Mouse (Mus musculus) cerebellum, adult 2 months (tissue): ENCODE data around the gene Zbtb9. TPM values are rescaled to one million over a fixed set of nuclear protein-coding genes. Genes with fewer than 3 reads are reported as not detected.

ENCODE experiments used
- DNase-seq, 2 experiments: peaks; one replicate each; pipeline ENCODE4 v3.0.0; 2021
- H3K27ac ChIP-seq: fragments of 200-500 bp; 2 replicates; pipeline ENCODE4 v1.5.1; 2012; ENCODE audit warnings: low read length, control low read depth, inconsistent platforms; ENCODE audit not compliant: insufficient read depth
- H3K27me3 ChIP-seq: fragments of 200-500 bp; 2 replicates; pipeline ENCODE4 v1.6.1; 2012; ENCODE audit warnings: inconsistent platforms, mild to moderate bottlenecking, low read length, moderate library complexity; ENCODE audit not compliant: control insufficient read depth, insufficient read depth
- H3K4me1 ChIP-seq: fragments of 200-500 bp; 2 replicates; pipeline ENCODE4 v1.6.1; 2011; ENCODE audit warnings: low read length; ENCODE audit not compliant: control insufficient read depth, insufficient read depth
- H3K4me3 ChIP-seq: fragments of 200-500 bp; replicated peaks from 2 replicates; pipeline ENCODE3; 2011; ENCODE audit warnings: mild to moderate bottlenecking, low read depth, low read length, control low read depth; ENCODE audit not compliant: insufficient read depth
- CTCF ChIP-seq: fragments of 200-500 bp; IDR thresholded peaks from 2 replicates; pipeline ENCODE4 v1.5.1; 2011; ENCODE audit warnings: low read depth, mild to moderate bottlenecking, control low read depth, low read length, moderate library complexity, borderline replicate concordance; ENCODE audit not compliant: insufficient read depth
- POLR2A ChIP-seq: fragments of 200-500 bp; IDR thresholded peaks from 2 replicates; pipeline ENCODE4 v1.6.1; 2011; ENCODE audit warnings: low read length, control low read depth, borderline replicate concordance; ENCODE audit not compliant: insufficient read depth
- WGBS: fragments of 180-500 bp; shearing (Covaris S2); methylation state at CpG from one replicate; pipeline ENCODE4 v1.1.7; 2018; 5-methylcytosine and 5-hydroxymethylcytosine counted together
- polyA plus RNA-seq: library from polyadenylated mRNA; depleted of rRNA; stranded (reverse); fragments of >200 nt; gene quantifications from 2 replicates; pipeline ENCODE4 v1.2.3, GENCODE M21; 2012

Zbtb9 gene
- polyA plus RNA-seq, 1 experiment = 13.9 TPM

DNA sequence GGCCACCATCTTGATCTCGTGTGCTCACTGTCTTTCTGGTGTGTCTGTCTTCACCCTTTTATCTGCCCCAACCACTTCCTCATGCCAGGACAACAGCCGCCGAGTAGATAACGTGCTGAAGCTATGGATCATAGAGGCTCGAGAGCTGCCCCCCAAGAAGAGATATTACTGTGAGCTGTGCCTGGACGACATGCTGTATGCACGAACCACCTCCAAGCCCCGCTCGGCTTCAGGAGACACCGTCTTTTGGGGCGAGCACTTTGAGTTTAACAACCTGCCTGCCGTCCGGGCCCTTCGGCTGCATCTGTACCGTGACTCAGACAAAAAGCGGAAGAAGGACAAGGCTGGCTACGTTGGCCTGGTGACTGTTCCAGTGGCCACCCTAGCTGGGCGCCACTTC, 16.1 kb upstream of the Zbtb9 start:
- WGBS = 92% methylated on average over 18 of the region's 18 CpGs
- H3K27ac ChIP-seq = no peak overlapping the region
- H3K27me3 ChIP-seq = no peaks in the 10 kb centered on the region
- H3K4me1 ChIP-seq = peaks cover 7% of the 10 kb centered on the region; the same call in 1 of the 2 replicates
- no peak overlapping the region for H3K4me3 ChIP-seq
- TF ChIP-seq CTCF (no peak), POLR2A (no peak)
- DNase-seq = no peak

DNA sequence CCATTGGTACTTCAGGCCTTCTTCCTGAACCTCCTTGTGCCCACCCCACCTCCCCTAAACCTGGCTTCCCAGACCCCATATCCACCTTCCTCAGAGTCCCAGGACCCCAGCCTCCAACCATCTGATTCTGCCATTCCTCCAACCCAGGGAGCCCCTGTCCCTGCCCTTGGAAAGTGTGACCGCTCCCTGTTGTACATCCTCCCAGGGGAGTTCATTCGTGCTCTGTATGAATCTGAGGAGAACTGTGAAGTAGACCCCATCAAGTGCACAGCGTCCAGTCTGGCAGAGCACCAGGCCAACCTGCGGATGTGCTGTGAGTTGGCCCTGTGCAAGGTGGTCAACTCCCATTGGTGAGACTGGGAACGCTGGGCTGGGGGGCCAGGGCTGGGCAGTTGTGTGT, 15.1 kb upstream of the Zbtb9 start:
- WGBS = 82% methylated on average over 5 of the region's 5 CpGs
- Histone ChIP-seq H3K4me3 (no peak overlapping the region), H3K27me3 (no peaks in the 10 kb centered on the region), H3K4me1 (peaks cover 7% of the 10 kb centered on the region; the same call in 1 of the 2 replicates), H3K27ac (no peak overlapping the region)
- no peak for TF ChIP-seq POLR2A
- no peak for TF ChIP-seq CTCF
- no peak for DNase-seq

DNA sequence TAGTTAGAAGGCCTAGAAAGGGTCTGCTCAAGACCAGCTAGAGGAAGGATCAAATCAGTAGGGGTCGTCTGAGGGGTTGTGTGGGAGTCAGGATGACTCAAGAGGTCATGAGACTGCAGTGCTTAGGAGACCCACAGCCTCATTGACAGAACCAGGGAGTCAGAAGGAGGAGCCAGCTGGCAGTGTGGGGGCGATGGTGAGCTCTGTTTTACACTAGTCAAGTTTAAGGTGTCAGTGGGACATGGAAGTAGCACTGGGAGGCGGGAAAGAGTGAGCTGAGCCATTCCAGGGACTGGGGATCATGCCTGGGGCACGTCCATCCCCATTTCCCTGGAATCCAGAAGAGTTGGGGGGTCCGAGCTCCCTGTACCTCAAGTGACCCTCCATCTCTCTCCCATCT, 14.1 kb upstream of the Zbtb9 start:
- no peak for DNase-seq
- 63% methylated on average over 5 of the region's 5 CpGs for WGBS
- Histone ChIP-seq H3K4me1 (no peaks in the 10 kb centered on the region), H3K27me3 (no peaks in the 10 kb centered on the region), H3K4me3 (no peak overlapping the region), H3K27ac (no peak overlapping the region)
- TF ChIP-seq CTCF = no peak
- no peak for TF ChIP-seq POLR2A

DNA sequence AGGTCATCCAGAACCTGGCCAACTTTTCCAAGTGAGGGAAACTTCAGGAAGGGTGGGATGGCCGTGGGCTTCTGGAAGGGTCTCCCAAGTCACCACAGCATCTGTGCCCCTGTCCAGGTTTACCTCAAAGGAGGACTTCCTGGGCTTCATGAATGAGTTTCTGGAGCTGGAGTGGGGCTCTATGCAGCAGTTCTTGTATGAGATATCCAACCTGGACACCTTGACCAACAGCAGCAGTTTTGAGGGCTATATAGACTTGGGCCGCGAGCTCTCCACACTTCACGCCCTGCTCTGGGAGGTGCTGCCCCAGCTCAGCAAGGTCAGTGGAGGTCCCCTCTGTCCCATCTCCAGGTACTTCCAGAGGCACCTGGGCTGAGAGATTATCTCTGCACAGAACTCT, 13.2 kb upstream of the Zbtb9 start:
- Histone ChIP-seq H3K27ac (no peak overlapping the region), H3K4me3 (no peak overlapping the region), H3K27me3 (no peaks in the 10 kb centered on the region), H3K4me1 (no peaks in the 10 kb centered on the region)
- no peak for DNase-seq
- TF ChIP-seq POLR2A = no peak
- no peak for TF ChIP-seq CTCF
- WGBS = 95% methylated on average over 4 of the region's 4 CpGs

DNA sequence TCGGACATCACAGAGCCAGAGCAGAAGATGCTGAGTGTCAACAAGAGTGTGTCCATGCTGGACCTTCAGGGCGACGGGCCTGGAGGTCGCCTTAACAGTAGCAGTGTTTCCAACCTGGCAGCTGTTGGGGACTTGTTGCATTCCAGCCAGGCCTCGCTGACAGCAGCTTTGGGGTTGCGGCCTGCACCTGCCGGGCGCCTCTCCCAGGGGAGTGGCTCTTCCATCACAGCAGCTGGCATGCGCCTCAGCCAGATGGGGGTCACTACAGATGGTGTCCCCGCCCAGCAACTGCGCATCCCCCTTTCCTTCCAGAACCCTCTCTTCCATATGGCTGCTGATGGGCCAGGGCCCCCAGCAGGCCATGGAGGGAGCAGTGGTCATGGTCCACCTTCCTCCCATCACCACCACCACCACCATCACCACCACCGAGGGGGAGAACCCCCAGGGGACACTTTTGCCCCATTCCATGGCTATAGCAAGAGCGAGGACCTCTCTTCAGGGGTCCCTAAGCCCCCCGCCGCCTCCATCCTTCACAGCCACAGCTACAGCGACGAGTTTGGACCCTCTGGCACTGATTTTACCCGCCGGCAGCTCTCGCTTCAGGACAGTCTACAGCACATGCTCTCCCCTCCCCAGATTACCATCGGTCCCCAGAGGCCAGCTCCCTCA, 11.3 kb upstream of the Zbtb9 start:
- WGBS = 40% methylated on average over 21 of the region's 21 CpGs
- no peak for DNase-seq
- Histone ChIP-seq H3K4me1 (no peaks in the 10 kb centered on the region), H3K27me3 (no peaks in the 10 kb centered on the region), H3K27ac (no peak overlapping the region), H3K4me3 (no peak overlapping the region)
- no peak for TF ChIP-seq POLR2A
- TF ChIP-seq CTCF = no peak

DNA sequence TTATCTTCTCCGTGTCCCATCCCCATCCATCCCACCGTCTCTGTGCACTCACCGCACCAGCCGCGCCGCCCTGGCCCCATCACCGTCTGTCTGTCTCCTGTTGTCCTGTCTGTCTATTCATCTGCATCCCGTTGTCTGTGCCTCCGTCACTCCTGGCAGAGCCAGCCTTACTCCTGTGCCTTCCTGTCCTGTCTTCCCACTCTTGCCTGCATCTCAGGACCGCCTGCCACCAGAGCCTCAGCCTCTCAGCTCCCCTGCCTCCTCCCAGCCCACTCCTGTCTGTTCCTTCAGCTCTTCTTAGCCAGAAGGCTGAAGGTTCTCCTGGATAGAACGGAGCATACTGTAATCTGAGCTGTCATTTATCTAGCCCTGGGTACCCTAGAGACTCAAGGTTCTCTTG, 6.0 kb upstream of the Zbtb9 start:
- H3K27ac ChIP-seq = no peak overlapping the region
- no peaks in the 10 kb centered on the region for H3K4me1 ChIP-seq
- whole genome bisulfite sequencing = 87% methylated on average over 11 of the region's 11 CpGs
- no peaks in the 10 kb centered on the region for H3K27me3 ChIP-seq
- no peak overlapping the region for H3K4me3 ChIP-seq
- TF ChIP-seq POLR2A = no peak
- TF ChIP-seq CTCF = no peak
- no peak for DNase-seq

DNA sequence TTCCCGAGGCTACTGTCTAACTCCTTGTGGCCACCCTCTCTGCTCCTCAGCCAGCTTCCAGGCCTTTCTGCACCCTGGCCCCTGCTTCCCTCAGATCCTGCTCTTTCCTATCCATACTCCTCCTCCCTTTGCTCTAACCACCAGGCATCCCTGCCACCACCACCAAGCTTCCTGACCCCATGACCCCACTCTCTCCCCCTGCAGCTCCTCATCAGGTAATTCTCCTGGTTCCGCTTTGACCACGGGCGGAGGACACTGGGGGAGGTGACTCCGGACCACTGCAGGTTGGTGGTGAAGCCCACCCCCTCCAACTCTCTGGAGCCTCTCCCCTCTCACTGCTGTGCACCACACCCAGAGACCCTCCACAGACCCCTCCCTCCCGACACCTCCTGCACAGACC, 5.5 kb upstream of the Zbtb9 start:
- no peak for DNase-seq
- no peak for TF ChIP-seq POLR2A
- no peak for TF ChIP-seq CTCF
- WGBS = 93% methylated on average over 6 of the region's 6 CpGs
- no peaks in the 10 kb centered on the region for H3K27me3 ChIP-seq
- H3K4me1 ChIP-seq = no peaks in the 10 kb centered on the region
- H3K4me3 ChIP-seq = no peak overlapping the region
- no peak overlapping the region for H3K27ac ChIP-seq

DNA sequence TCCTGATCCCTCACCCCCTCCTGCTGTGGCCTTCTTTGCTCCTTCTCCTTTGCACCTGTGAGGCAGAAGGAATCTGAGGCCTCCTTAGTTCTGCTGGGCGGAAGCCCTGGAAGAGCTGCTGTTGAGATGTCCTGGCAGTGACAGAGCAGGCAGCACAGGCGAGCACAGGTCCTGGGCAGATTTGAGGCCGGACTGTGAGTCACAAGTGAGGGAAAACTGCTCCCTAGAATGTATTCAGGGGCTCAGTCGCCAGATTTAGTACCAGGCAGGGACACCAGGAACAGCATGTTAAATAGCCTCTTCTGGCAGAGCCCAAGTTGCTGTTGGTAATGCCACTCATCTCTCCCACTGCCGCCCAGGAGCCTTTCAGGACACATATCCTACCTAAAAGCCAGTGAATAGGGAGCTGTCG, 4.8 kb upstream of the Zbtb9 start:
- no peak overlapping the region for H3K27ac ChIP-seq
- no peaks in the 10 kb centered on the region for H3K27me3 ChIP-seq
- no peaks in the 10 kb centered on the region for H3K4me1 ChIP-seq
- no peak overlapping the region for H3K4me3 ChIP-seq
- WGBS = 86% methylated on average over 6 of the region's 6 CpGs
- TF ChIP-seq POLR2A (no peak), CTCF (no peak)
- DNase-seq = no peak

DNA sequence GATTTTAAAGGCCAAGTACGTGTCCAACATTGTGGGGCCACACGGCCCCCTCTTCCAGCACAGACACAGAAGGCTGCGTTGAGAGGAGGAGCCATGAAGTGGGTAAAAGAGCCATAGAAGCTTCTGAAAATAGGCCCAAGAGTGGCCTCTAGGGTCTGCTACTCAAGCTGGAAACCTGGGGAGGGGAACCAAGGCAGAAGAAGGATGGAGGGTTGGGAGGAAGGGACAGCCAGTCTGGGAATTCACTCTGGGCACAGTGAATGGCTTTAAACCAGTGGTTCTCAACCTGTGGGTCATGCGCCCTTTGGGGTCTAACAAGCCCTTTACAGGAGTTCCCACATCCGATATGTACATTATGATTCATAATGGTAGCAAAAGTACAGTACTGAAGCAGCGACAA, 3.7 kb upstream of the Zbtb9 start:
- 89% methylated on average over 6 of the region's 6 CpGs for WGBS
- no peaks in the 10 kb centered on the region for H3K27me3 ChIP-seq
- H3K27ac ChIP-seq = no peak overlapping the region
- no peak overlapping the region for H3K4me3 ChIP-seq
- DNase-seq = no peak
- H3K4me1 ChIP-seq = peaks cover 6% of the 10 kb centered on the region; the same call in 1 of the 2 replicates
- TF ChIP-seq CTCF (no peak), POLR2A (no peak)
